Mouse (Mus musculus) frontal cortex, postnatal 25 days (tissue): Measurements from ENCODE around the gene Stx8.

Experiments
- DNase-seq, 2 experiments: peaks; one replicate each; pipeline ENCODE4 v3.0.0; 2022; ENCODE audit warnings: low spot score in 2 of 2

Gene Stx8

GRCm38 (mm10) chr11:67965905-67966878 is at the start of gene Stx8:
Gene Stx8 (plus strand): TSS chr11:67966193.
- peak; percentile 90 to 91 for DNase-seq

GRCm38 (mm10) chr11:67917126-67917525 is 48.9 kb upstream of the Stx8 start:
- DNase-seq = no peak

GRCm38 (mm10) chr11:67919593-67919992 is 46.4 kb upstream of the Stx8 start:
- no peak for DNase-seq

GRCm38 (mm10) chr11:67920226-67920960 is 45.6 kb upstream of the Stx8 start:
- DNase-seq = no peak

- DNase-seq = peak; percentile 11 to 26
Observed at GRCm38 (mm10) chr11:67921091-67921826, 44.7 kb upstream of the Stx8 start.

GRCm38 (mm10) chr11:67921827-67922754 is 43.9 kb upstream of the Stx8 start, which contains the start of gene Usp43:
Gene Usp43 (minus strand): TSS chr11:67922153.
- no peak for DNase-seq

- peak; percentile 11 to 54 for DNase-seq
Observed at GRCm38 (mm10) chr11:67922755-67923125, 43.3 kb upstream of the Stx8 start.

GRCm38 (mm10) chr11:67923720-67924119 is 42.3 kb upstream of the Stx8 start:
- DNase-seq = no peak

GRCm38 (mm10) chr11:67925000-67925399 is 41.0 kb upstream of the Stx8 start:
- DNase-seq = no peak

- DNase-seq = no peak
Observed at GRCm38 (mm10) chr11:67926348-67927055, 39.5 kb upstream of the Stx8 start.

GRCm38 (mm10) chr11:67932156-67932555 is 33.8 kb upstream of the Stx8 start:
- DNase-seq = no peak

- no peak for DNase-seq
Observed at GRCm38 (mm10) chr11:67948229-67948628, 17.8 kb upstream of the Stx8 start.

- DNase-seq = no peak
Observed at GRCm38 (mm10) chr11:67949475-67949874, 16.5 kb upstream of the Stx8 start.

GRCm38 (mm10) chr11:67953604-67954003 is 12.4 kb upstream of the Stx8 start:
- no peak for DNase-seq

- DNase-seq = no peak
Observed at GRCm38 (mm10) chr11:67954413-67954812, 11.6 kb upstream of the Stx8 start.

- no peak for DNase-seq
Observed at GRCm38 (mm10) chr11:67964110-67964509, 1.9 kb upstream of the Stx8 start.

GRCm38 (mm10) chr11:67965242-67965883 is 630 bp upstream of the Stx8 start, which contains the start of gene Cfap52:
Gene Cfap52 (minus strand): TSS chr11:67965651.
- DNase-seq = peak; percentile 76 to 78

GRCm38 (mm10) chr11:67967831-67968230 is 1.8 kb downstream of the Stx8 start:
- DNase-seq = no peak

GRCm38 (mm10) chr11:67972606-67973005 is 6.6 kb downstream of the Stx8 start:
- DNase-seq = no peak

- no peak for DNase-seq
Observed at GRCm38 (mm10) chr11:67973225-67973624, 7.2 kb downstream of the Stx8 start.
